Mouse (Mus musculus) limb, embryonic 11.5 days (tissue): ENCODE measurements around the gene Best1. TPM values are rescaled to one million over a fixed set of nuclear protein-coding genes. Genes with fewer than 3 reads are reported as not detected.

ENCODE experiments used
- ATAC-seq: fragments of 200-750 bp; cut with Nextera tagmentation; 2 replicates; pipeline ENCODE4 v1.8.0; 2017; ENCODE audit warnings: low read depth; ENCODE audit not compliant: insufficient number of reproducible peaks, low FRiP score, low TSS enrichment
- DNase-seq: peaks from one replicate; pipeline ENCODE4 v3.0.0-alpha.2; 2015; ENCODE audit warnings: low spot score
- H3K27ac ChIP-seq: fragments of 300-500 bp; sonication (generic); replicated peaks from 2 replicates; pipeline ENCODE4 v1.5.1; 2014; ENCODE audit warnings: low read depth, mild to moderate bottlenecking, low read length
- H3K27me3 ChIP-seq: fragments of 300-500 bp; sonication (generic); 2 replicates; pipeline ENCODE4 v1.6.1; 2014; ENCODE audit warnings: mild to moderate bottlenecking, low read length, mixed read lengths; ENCODE audit not compliant: control insufficient read depth, insufficient read depth
- H3K36me3 ChIP-seq: fragments of 300-500 bp; sonication (generic); 2 replicates; pipeline ENCODE4 v1.6.1; 2014; ENCODE audit warnings: mild to moderate bottlenecking, low read length, moderate library complexity, mixed read lengths; ENCODE audit not compliant: control insufficient read depth, insufficient read depth
- H3K4me1 ChIP-seq: fragments of 300-500 bp; sonication (generic); 2 replicates; pipeline ENCODE4 v1.6.1; 2014; ENCODE audit warnings: low read length, mixed read lengths; ENCODE audit not compliant: control insufficient read depth, insufficient read depth
- H3K4me2 ChIP-seq: fragments of 300-500 bp; sonication (generic); 2 replicates; pipeline ENCODE4 v1.6.1; 2014; ENCODE audit warnings: low read depth, mild to moderate bottlenecking, moderate library complexity; ENCODE audit not compliant: severe bottlenecking
- H3K4me3 ChIP-seq: fragments of 300-500 bp; sonication (generic); 2 replicates; pipeline ENCODE4 v1.5.1; 2014; ENCODE audit warnings: low read depth, low read length
- H3K9ac ChIP-seq: fragments of 300-500 bp; sonication (generic); 2 replicates; pipeline ENCODE4 v1.6.1; 2014; ENCODE audit warnings: mild to moderate bottlenecking, low read length
- H3K9me3 ChIP-seq: fragments of 300-500 bp; sonication (generic); 2 replicates; pipeline ENCODE4 v1.6.1; 2016; ENCODE audit warnings: low read length; ENCODE audit not compliant: control insufficient read depth
- WGBS: fragments of 180-500 bp; shearing (Covaris S2); extraction: QIAGEN DNeasy Blood & Tissue Kit; methylation state at CpG from one replicate; pipeline ENCODE4 v1.1.7; 2014; 5-methylcytosine and 5-hydroxymethylcytosine counted together
- polyA plus RNA-seq: library from polyadenylated mRNA; unstranded; fragments of >200 nt; fragmentation: Nextera tagmentation; extraction: Ambion mirVana; gene quantifications from 2 replicates; pipeline ENCODE4 v1.2.1, GENCODE M21; 2014

Best1 gene
- polyA plus RNA-seq, 1 experiment from 2014 or later, result 2.4 TPM

DNA sequence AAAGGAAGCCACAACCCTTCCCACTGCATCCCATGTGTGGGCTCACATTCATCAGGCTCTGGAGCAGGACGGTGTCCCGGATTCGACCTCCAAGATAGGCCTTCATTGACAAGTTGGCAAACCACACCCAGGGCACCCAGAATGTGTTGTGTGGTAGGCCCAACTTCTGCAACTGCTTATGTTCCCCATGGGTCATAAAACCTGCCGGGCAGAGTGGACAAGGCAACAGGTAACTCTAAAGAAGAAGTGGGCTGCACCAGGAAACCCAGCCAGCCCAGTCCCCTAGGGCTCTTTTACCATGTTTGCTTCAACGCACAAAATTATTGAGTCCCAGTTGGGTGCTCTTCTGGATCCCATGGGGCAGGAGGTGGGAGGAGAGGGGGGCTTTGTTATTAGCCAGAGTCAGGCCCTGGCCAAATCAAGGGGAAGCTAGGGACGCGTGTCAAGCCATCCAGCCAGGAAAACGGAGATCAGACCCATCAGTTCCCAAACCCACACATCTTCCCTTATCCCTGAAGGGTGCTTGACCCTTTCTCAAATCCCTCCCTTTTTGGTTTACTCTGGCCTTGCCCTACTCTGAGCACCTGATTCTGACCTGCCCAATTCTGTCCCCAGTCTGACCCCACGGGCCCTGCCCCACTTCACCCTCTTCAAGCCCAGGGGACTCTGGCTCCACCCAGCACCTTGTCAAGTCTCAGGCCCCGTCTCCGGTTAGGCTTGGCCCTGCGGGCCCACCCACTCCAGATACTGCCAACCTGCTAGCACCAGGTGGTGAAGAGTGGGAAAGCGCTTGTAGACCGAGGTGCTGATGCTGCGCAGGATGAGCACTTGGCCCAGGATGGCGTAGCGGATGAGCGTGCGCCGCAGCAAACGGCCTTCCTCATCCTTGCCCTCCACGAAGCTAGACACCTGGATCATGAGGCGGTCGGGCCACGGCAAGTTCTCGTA lies 9.1 kb downstream of the Best1 start:
- Histone ChIP-seq H3K27ac (no peak overlapping the region), H3K9me3 (no peaks in the 10 kb centered on the region), H3K36me3 (no peaks in the 10 kb centered on the region), H3K9ac (peak overlapping the region; percentile 45), H3K4me1 (peaks cover 9% of the 10 kb centered on the region), H3K27me3 (no peaks in the 10 kb centered on the region), H3K4me2 (peak overlapping the region; percentile 48), H3K4me3 (peak overlapping the region; percentile 17; the same call in 1 of the 2 replicates)
- ATAC-seq (peak; percentile 47), DNase-seq (no peak)
- WGBS, result 43% methylated on average over 26 of the region's 26 CpGs

DNA sequence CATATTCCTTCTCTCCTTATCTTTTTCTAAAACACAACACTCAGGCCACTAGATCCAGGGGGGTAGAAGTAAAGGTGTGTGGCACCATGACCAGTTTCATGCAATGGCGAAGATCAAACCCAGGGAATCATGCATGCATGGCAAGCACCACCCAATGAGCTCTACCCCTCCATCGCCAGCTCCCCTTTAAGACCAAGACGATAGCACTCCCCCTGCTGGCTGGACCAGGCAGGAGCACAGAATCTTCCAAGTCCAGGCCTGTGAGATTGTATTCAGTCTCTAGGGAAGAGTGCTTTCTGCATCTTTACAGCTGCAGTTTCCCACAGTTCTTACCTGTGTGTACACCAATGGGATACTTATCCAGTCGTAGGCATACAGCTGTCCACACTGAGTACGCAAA lies 10.1 kb downstream of the Best1 start:
- 30% methylated on average over 5 of the region's 5 CpGs for WGBS
- Histone ChIP-seq H3K27me3 (no peaks in the 10 kb centered on the region), H3K9ac (no peak overlapping the region), H3K36me3 (no peaks in the 10 kb centered on the region), H3K4me3 (no peak overlapping the region), H3K4me2 (no peak overlapping the region), H3K9me3 (no peaks in the 10 kb centered on the region), H3K27ac (no peak overlapping the region; the same call in 1 of the 2 replicates), H3K4me1 (peaks cover 14% of the 10 kb centered on the region)
- ATAC-seq (no peak), DNase-seq (peak; percentile 89)

DNA sequence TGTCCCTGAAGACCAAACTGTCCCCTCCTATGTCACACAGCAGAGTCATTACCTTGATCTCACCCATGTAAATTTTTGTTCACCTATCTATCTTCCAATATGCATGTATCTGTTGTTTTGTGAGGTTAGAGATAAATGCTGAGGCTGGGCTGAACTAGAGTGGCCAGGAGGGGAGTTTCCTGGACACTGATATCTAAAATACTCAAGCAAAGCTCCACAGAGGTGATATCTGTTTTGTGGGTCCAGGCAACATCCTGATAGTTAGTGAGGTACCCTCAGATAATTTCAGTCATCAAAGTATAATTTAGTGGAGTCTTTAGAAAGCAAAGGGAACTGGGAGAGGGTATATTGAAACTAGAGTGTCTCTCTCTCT lies 11.6 kb downstream of the Best1 start:
- H3K27me3 ChIP-seq, result no peaks in the 10 kb centered on the region
- no peak for ATAC-seq
- no peaks in the 10 kb centered on the region for H3K9me3 ChIP-seq
- DNase-seq, result no peak
- no peak overlapping the region for H3K9ac ChIP-seq
- no peak overlapping the region for H3K27ac ChIP-seq
- H3K4me3 ChIP-seq, result no peak overlapping the region
- peaks cover 14% of the 10 kb centered on the region for H3K4me1 ChIP-seq
- no peak overlapping the region for H3K4me2 ChIP-seq
- peaks cover 10% of the 10 kb centered on the region for H3K36me3 ChIP-seq

GRCm38 (mm10) chr19:9989171-9989883 lies 12.1 kb downstream of the Best1 start:
- no peaks in the 10 kb centered on the region for H3K27me3 ChIP-seq
- no peak for DNase-seq
- peaks cover 16% of the 10 kb centered on the region for H3K36me3 ChIP-seq
- no peak overlapping the region for H3K9ac ChIP-seq
- no peak overlapping the region for H3K4me2 ChIP-seq
- ATAC-seq, result no peak
- WGBS, result 73% methylated on average over 17 of the region's 17 CpGs
- H3K27ac ChIP-seq, result no peak overlapping the region
- no peak overlapping the region for H3K4me3 ChIP-seq
- peaks cover 14% of the 10 kb centered on the region for H3K4me1 ChIP-seq
- H3K9me3 ChIP-seq, result no peaks in the 10 kb centered on the region

DNA sequence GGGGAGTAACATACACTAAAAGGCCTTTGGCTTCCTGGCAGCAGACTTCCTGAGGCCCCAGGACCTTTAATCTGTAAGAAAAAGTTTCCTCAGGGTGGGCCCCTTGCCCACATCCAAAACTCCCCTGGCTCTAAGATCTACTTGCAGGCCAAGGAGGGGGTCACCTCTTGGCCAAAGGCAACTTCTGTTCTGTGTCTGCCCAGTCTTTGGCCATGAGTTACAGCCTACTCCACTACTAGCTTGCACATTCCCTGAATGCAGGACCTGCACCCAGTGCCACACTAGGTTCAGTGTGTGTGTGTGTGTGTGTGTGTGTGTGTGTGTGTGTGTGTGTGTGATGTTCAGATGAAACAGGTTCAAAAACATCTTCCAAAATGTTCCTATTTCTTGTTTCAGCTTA lies 13.8 kb downstream of the Best1 start:
- Histone ChIP-seq H3K9ac (peak overlapping the region; percentile 12; the same call in 1 of the 2 replicates), H3K4me3 (no peak overlapping the region), H3K27ac (peak overlapping the region; percentile 56; the same call in 1 of the 2 replicates), H3K4me2 (no peak overlapping the region), H3K36me3 (peaks cover 17% of the 10 kb centered on the region), H3K27me3 (no peaks in the 10 kb centered on the region), H3K9me3 (no peaks in the 10 kb centered on the region), H3K4me1 (peaks cover 17% of the 10 kb centered on the region)
- DNase-seq, result no peak
- no peak for ATAC-seq

GRCm38 (mm10) chr19:9987192-9987591 lies 14.2 kb downstream of the Best1 start:
- H3K4me3 ChIP-seq, result no peak overlapping the region
- H3K27ac ChIP-seq, result peak overlapping the region; percentile 56; the same call in 1 of the 2 replicates
- no peaks in the 10 kb centered on the region for H3K9me3 ChIP-seq
- peaks cover 15% of the 10 kb centered on the region for H3K4me1 ChIP-seq
- no peak overlapping the region for H3K4me2 ChIP-seq
- peaks cover 17% of the 10 kb centered on the region for H3K36me3 ChIP-seq
- no peak for DNase-seq
- WGBS, result 28% methylated on average over 6 of the region's 6 CpGs
- H3K27me3 ChIP-seq, result no peaks in the 10 kb centered on the region
- ATAC-seq, result no peak
- 0 out of 2 replicates have a peak overlapping the region, but pooled peaks have one; percentile 12 for H3K9ac ChIP-seq

GRCm38 (mm10) chr19:9985900-9986421 lies 15.5 kb downstream of the Best1 start:
- no peaks in the 10 kb centered on the region for H3K27me3 ChIP-seq
- H3K36me3 ChIP-seq, result peaks cover 17% of the 10 kb centered on the region
- no peak overlapping the region for H3K4me3 ChIP-seq
- 93% methylated on average over 2 of the region's 2 CpGs for WGBS
- H3K4me2 ChIP-seq, result no peak overlapping the region
- H3K27ac ChIP-seq, result no peak overlapping the region
- ATAC-seq (no peak), DNase-seq (no peak)
- no peak overlapping the region for H3K9ac ChIP-seq
- peaks cover 18% of the 10 kb centered on the region for H3K4me1 ChIP-seq
- no peaks in the 10 kb centered on the region for H3K9me3 ChIP-seq

- H3K27ac ChIP-seq, result no peak overlapping the region
- H3K27me3 ChIP-seq, result no peaks in the 10 kb centered on the region
- H3K9me3 ChIP-seq, result no peaks in the 10 kb centered on the region
- WGBS, result 91% methylated on average over 6 of the region's 6 CpGs
- no peak overlapping the region for H3K4me2 ChIP-seq
- ATAC-seq (no peak), DNase-seq (no peak)
- no peak overlapping the region for H3K9ac ChIP-seq
- peaks cover 18% of the 10 kb centered on the region for H3K4me1 ChIP-seq
- H3K36me3 ChIP-seq, result peaks cover 17% of the 10 kb centered on the region
- H3K4me3 ChIP-seq, result no peak overlapping the region
Observed at GRCm38 (mm10) chr19:9985190-9985899, 16.1 kb downstream of the Best1 start.
